Mouse (Mus musculus) layer of hippocampus, postnatal 10 days (tissue): ENCODE results near the gene Ndufaf8. TPM values are rescaled to one million over a fixed set of nuclear protein-coding genes. Genes with fewer than 3 reads are reported as not detected.

Source experiments
- DNase-seq, 2 experiments: peaks; one replicate each; pipeline ENCODE4 v3.0.0; 2021; ENCODE audit warnings: low spot score in 2 of 2
- total RNA-seq, 2 experiments: library from RNA; stranded (reverse); gene quantifications; 2 replicates each; pipeline ENCODE4 v1.2.3; 2021

Gene Ndufaf8
- total RNA-seq, 2 experiments from 2014 or later, result 36.4 to 37.3 TPM

DNA sequence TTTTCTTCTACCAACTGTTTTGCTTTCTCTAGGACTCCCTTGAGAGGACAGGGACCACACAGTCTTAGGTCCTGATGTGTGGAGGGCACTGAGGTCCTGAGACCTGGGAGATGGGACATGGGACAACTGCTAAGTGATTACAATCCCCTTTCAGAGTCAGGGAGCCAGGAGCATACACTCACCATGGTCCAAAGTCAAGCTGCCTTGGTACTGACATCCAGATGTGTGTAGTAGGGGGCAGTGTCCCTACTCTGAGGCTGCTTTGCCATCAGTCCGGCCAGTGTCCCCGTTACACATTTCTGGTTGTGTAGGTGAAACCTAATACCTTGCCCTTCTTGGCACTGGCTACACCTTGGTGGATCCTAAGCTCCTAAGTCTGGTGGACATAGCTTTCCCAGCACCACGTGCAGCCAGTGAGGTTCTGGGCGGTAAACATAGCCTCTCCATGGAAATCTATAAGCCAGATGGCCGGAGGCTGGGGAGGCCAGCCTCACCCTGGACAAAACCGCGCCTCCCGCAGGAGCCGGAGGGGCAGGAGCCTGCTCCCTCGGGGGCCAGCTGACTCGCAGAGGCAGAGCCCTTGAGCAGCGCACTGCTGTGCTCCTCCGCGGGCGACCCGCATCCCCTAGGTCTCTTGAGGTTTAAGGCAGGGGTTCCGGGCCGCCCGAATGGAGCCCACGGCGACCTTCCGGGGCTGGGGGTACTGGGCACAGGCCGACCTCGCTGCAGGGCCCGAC is 12.7 kb upstream of the Ndufaf8 start:
- peak; percentile 47 to 51 for DNase-seq

DNA sequence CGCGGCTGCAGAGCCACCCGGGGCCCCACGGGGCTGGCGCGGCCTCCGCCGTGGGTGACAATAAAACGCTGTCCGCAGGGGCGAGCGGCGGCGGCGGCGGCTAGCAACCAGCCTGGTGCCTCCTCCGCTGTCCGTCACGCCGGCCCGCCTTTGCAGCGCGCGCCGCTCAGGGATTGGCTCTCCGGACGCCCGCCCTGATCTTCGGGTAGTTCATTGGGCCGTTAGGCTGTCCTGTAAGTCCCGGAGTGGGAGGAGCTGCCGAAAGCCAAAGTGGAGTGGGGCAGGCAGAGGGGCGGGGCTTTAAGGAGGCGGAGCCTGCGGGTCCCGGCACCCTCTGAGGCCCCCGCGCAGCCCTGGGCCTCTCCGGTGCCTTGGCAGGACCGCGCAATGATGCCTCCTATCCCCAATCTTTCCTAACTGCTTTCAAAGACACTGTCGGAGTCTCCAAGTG is 12.0 kb upstream of the Ndufaf8 start, which contains the start of gene Cep131:
Gene Cep131, minus strand, starts transcription at position 126 of the 451 bp plus-strand sequence.
- peak; percentile 97 to 98 for DNase-seq

DNA sequence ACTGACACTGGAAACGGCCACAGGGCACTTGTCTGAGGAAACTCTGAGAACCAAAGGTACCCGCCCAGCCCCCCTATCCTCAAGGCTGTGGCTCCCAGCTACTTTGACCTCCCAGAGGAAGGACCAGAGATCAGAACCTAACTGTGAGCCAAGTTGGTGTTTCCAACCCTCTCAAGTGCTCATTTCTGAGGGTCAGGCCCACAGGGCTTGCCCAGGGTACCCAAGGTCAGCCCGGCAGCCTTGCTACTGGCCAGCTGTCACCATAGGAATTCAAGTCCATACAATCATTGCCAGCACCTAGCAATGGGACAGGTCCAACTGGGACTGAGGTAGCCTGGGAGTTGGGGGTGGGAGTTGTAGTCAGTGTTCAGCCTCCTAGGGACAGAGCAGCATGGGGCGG is 8.1 kb upstream of the Ndufaf8 start:
- DNase-seq, result no peak

DNA sequence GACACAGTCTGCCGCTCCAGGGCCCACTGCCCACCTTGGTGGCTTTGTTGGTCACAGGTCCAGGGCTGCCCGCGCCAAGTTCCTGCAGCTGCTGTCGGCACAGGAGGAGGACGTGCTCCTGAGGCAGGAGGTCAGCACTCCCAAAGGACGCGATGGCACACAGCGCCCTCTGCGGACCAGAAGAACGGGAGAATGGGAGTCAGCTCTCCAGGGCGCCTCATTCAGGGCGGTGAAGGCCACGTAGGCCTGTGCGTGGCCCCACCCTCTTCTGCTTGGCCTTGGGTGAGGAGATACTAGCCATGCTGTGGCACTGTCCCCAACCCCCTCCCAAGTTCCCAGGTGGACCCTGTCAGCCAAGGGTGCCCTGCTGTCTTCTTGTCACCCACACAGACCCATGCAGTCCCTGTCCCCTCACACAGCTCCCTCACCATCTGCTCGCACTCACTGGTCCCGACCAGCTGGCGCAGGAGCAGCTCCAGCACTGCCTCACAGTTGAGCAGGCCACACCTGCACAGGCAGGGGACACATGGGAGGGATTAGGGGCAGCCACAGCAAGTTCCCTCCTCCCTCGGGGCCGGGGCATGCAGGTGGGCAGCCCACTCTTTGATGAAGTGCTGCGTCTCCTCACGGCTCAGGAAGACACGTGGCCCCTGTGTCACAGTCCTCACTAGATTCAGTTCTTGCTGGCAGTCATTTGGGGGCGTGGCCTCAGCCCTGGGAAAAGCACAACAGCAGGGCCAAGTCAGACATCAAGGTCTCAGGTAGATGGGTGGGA is 5.7 kb upstream of the Ndufaf8 start:
- DNase-seq, result no peak

DNA sequence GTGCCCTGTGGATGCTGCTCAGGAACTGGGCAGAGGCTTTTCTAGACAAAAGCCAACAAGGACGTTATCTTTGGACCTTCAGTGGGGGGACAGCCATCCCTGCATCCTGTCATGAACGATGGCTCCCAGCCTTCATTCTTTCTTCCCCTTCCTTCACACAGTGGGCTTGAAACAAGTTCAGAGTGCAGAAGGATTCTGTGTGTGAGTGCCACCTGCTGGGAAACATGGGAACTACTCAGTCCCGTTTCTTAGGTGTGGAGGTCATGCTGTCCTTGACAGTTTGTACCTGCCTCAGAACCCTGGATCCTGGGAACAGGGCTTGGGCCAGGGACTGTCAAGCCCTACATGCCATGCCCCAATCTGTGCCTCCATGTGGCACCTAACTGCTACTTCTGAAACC is 2.3 kb downstream of the Ndufaf8 start:
- DNase-seq, result peak; percentile 77 to 80

DNA sequence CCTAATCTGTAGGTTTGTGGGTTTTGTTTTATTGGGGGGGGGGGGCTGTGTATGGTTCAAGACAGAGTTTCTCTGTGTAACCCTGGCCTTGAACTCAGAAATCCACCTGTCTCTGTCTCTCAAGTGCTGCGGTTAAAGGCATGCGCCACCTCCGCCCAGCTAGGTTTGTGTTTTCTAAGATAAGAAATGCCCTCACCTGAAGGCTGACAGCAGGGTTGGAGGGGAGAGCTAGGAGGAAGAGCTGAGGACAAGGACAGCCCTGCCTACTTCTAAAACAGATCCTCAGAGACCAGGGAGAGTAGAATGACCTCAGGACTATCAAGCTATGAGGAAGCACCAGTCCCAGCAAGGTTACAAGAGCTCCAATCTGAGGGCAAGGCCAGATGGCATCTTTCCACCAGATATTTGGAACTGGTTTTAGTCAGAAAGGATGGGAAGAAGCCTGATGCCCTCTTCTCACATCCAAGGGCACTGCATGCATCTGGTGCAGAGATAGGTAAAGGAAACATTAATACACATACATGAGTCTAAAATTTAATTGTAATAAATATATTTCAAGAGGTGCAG is 4.8 kb downstream of the Ndufaf8 start:
- DNase-seq, result no peak

DNA sequence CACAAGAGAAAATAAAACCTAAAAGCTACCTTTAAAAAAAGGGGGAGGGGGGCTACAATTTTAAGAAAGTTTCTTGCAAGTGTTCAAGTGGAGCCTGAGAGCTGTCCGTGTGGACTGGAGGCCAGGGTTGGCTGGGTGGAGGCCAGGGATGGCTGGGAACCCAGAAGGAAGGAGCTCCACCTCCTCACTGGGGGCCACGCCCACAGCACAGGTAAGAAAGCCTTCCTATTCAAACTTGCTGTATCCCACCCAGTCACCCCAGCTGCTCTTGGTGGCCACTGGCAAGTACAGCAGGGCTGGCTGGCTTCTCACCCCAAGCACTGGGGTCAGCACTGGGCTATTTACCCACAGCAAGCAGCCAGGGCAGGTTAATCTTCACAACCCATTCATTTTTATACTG is 8.3 kb downstream of the Ndufaf8 start:
- no peak for DNase-seq

DNA sequence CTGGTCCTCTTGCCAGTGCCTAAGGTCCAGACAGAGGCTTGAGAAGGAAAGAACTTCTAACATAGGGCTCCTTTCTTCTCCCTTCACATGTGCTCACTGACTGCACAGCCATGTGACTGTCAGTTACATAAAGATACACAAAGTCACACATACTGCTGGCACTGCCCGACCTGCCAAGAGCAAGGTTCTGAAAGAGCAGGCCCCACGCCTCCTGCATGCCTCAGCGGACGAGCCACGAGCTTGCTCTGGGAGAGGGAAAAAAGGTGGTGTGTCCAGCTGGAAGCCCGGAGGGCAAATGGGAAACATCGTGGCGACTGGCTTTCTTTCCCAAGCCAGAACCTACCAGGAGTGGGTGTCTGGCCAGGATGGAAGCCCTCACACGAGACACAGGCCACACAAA is 9.1 kb downstream of the Ndufaf8 start:
- DNase-seq, result no peak

DNA sequence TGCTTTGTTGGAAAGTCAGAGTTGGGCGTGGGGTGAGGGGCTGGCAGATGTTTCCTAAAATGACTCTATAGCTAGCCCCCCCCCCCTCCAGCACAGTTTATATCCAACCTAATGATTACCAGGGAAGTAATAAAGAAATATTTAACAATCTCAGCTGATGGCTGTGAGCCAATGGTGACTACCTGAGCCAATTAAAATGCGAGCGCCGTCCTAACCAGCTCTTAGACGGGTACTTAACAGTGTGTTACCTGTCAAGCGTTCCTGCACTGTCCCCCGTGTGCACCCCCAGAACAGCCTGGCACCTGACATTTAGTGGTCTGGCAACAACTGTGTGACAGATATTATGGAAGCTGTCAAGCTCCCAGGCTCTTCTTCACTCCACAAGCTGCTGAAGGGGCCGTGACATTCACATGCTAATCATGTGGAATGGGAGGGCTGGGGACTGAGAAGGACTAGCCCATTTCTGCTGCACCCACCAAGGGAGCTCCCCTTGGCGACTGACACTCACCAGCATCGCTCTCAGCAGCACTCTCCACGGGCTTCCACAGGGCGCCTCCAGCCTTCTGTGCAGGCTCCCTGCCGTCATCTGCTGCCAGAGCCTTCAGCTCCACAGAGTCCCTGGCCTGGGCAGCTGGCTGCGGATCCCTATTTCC is 11.0 kb downstream of the Ndufaf8 start:
- DNase-seq, result no peak

DNA sequence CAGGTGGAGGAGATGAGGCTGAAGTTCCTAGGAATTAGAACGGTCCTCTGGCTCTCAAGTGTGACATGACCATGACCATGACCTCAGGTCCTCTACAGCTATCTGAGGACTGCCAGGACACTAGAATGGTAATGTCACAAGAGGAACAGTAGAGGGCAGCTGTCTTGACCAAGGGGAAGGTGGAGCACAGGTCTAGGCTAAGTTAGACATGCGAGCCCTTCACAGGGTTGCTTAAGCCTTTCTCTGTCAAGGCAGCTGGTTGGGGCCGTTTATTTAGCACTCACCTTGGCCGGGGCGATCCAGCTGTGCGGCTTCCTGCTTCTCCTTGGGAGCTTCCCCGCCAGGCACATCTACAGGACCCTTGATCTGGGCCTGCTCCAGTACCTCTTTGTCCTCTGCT is 11.8 kb downstream of the Ndufaf8 start:
- DNase-seq, result no peak

DNA sequence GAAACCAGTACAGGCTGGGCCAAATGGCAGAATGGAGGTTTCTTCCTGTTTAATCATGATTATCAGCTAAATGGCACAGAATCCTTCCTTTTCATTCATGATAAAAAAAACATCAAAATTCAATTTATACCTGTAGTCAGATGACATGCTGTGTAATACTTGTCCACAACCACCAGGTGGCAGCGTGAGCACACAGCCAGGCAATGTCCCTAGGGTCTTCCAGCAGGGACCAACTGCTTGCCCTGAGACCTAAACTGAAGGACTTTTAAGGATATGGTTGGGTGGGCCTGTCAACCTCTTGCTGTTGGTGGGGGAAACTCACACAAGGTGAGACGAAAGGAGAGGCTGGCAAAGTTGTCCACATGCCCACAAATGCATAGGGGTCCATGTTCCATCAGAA is 12.3 kb downstream of the Ndufaf8 start:
- DNase-seq, result peak; percentile 73 to 76

DNA sequence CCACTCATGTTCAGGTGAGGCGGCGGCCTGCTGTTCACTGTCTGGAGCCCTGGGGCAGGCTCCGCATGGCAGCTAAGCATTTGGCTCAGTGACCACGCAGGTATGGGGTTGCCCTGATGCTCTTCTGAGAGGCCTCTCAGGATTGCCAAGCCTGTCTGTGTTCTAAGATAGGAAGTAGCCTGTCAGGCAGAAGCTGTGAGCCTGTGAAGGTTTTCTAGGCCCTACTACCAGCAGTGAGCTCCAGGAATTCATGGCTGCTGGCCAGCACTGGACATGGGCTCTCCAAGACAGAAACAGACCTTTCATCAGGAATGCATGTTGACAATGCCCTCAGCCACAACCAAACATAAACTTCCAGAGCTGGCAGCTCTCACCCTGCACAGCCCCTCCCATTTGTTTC is 13.4 kb downstream of the Ndufaf8 start:
- DNase-seq, result no peak

DNA sequence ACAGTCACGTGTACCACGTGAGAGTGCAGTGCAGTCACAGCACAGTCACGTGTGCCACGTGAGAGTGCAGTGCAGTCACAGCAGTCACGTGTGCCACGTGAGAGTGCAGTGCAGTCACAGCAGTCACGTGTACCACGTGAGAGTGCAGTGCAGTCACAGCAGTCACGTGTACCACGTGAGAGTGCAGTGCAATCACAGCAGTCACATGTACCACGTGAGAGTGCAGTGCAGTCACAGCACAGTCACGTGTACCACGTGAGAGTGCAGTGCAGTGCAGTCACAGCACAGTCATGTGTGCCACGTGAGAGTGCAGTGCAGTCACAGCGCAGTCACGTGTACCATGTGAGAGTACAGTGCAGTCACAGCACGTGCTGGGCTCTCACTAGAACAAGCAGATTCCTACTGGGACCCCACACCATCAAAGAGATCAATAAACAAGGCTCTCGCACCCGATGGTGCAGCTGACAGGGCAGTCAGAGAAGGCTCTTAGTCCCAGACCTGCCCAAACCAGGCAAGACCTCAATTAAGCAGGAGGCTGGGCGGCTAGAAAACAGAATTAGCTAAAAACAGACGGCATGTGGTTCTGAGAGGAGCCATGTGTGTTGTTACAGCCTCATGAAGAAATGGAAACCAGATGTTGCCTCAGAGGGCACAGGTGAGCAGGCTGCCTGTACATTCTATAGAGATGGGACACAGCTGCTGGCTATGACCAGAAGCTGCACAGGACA is 15.9 kb downstream of the Ndufaf8 start:
- DNase-seq, result no peak

DNA sequence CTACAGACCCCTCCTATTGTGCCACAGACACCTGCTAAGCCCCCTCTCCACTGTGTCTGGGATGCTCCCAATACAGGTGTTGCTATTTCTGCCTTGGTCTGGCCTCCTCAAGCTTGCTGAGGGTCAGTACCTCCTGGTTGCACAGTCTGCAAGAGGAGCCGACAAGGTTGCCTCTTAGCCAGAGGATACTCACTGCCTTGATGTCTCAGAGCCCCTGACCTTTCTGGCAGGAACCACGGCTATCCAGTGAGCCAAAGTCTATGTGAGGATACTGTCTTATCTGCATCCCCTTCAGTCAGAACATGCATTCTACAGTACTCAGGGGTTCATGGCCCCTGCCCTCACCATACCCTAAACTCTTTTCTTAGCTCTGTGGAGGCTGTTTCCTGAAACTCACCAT is 18.9 kb downstream of the Ndufaf8 start:
- no peak for DNase-seq

DNA sequence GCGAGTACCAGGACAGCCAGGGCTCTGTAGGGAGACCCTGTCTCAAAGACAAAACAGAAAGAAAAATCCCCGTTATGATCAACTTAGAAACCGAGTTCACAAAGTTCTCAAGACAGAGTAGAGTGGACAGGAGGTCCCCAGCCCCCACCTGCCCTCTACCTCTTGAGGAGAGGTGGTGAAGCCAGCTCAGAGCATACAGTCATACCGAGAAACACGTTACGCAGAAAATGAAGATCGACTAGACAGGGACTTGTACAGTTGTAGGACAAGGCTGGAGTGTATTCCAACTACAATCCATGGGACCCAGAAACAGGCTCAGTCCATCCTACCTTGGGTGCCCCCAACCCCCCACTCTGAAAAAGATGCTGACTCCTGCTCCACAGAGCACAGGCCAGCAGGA is 20.4 kb downstream of the Ndufaf8 start:
- no peak for DNase-seq

DNA sequence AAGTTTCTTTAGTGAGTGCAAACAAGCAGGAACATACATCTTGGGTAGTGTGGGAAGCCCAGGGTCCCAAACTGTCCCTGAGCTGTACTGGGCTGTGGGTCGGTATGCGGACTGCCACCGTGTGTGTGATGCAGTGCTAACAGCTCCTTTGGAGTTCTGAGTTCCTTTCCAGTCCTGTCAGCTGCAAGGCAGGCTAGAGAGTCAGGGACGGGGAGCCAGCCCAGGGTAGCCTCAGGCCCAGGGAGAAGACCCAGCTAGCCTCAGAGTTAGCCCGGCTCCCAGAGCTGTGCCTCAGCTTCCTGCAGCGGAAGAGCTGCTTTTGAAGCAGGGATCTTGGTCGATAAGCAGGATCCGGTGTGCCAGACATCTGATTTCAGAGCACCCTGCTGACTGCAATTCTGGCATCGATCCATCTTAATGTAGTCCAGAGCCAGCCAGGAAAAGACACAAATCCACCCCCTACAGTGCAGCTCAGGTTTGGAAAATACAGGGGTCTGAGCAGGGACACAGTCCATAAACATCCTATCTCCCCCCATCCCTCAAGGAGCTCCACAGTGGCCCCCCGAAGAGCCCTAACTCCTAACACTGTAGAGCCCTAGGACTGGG is 21.3 kb downstream of the Ndufaf8 start:
- no peak for DNase-seq

DNA sequence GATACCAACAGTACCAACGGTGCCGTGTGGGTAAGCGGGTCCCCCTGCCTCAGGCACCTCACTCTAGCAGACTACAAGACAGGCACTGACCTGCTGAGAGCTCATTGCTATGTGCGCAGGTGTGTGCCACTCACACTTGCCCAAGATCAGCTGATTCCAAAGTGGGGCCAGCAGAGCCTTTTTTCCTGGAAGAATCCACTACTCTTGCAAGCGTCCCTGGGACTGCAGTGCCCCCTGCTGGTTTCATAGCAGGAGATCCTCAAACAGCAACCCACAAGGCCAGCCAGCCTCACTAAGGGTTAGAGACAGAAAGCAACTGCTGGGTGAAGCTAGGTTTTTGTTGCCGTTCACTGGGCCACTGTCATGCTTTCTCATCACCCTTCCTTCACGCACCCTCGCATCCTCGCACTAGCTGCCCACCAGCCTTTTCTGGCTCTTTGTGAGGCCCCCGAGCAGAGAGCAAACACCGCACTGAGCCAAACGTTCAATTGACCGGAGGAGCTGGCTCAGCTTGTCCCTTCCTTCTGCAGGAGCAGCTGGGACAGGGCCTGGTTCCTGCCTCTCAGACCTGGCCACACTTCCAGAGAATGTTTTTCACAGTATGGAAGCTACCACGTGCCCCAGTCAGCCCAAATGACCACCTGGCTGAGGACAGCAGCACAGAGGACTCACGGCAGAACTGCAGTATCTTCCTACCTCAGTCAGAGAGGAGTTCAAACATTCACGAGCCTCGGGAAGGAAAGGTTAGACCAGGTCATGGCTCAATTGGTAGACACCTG is 22.1 kb downstream of the Ndufaf8 start:
- peak; percentile 82 to 87 for DNase-seq

DNA sequence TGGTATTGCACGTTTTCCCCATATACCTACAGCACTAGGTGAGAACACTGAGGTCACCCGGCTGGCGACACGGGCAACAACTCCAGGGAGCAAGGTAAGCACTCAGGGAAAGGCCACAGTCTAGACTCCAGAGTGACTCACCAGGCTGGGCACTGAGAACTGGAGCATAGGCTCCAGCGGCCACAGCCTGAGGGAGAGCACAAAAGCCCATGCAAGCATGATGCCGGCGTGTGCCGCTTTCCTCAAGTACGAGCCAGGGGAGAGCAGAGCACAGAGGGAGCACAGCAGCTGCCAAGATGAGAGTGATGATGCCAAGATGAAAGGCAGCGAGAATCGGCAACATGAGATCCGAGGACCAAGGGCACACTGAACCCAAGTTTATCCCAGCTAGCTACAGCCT is 23.4 kb downstream of the Ndufaf8 start:
- DNase-seq, result no peak

DNA sequence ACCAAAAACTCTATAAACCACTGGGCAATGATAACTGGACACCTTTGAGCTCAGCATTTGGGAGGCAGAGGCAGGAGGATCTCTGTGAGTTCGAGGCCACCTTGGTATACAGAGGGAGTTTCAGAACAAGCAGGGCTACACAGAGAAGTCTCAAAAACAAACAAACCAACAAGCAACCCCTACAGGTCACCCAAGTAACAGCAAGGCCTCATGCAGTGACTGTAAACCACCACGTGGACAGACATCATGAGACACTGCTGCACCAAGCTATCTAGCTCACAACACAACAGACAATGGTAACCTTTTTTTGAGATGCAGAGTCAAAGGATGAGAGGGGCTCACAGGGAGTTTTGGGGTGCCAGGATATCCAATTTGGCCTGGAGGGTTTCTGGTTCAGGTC is 28.1 kb downstream of the Ndufaf8 start:
- DNase-seq, result no peak

DNA sequence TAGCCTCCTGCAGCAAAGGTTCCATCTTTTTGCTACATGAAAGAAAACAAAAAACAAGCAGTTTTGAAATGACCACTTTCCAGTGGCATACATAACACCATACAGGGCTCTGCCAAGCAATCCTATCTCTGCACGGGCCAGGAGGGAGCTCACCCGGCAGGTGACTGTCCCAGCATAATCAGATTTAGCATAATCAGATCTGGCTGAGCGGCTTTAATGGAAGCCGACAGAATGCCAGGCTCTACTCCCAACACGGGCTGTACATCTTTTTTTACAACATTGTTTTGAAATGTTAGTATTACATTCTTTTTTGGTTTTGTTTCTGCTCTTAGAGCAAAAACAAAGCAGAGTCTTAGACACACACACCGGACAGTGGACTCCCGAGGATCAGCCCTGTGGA is 30.6 kb downstream of the Ndufaf8 start:
- DNase-seq, result no peak
